Mouse (Mus musculus): ENCODE measurements at regions not wholly inside any gene's neighbourhood (a gene's known extent, or its start where the extent isn't known, plus 50 kb on each side); places are given as distances from the start of the nearest gene placed in this dataset.

DNA sequence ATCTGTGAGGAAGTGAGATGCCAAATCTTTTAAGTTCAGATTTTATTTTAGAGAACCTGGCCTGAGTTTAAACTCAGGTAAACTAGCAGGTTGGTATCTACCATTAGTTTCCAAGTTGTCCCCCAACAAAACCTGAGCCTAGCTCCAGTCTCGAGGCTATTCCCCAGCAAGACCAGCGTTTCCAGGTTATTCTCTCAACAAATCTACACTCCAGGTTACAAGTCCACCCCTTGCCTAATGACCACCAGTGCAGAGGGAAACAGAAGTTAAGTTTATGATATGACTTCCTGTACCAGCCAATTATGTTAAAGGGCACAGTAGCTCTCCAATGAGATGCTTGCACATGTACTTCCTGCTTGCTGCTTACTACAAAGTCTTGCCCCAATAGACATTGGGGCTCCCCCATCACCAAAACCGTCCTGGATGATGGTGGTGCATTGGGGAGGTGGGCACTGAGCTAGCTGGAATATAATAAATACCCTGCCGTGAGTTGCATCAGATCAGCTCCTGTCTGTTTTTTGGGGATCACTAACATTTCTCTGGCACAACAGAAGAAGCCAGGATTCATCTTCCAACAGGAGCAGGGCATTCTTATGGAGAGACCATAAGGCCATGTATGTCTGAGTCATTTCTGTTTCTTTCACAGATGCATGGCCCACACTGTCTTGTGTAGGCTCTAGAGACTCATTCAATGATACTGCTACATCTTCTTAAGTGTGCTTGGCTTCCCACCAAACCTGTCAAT lies 111.2 kb upstream of the Cpsf6 start:
- DNase-seq (ENCODE audit: low spot score), result no peak
- no peak overlapping the region for H3K4me2 ChIP-seq (replicated peaks; ENCODE audit: low read depth, low read length)
- no peak for ATAC-seq
- H3K36me3 ChIP-seq (ENCODE audit: insufficient read depth, low read length), result no peaks in the 10 kb centered on the region
- no peak overlapping the region for H3K27ac ChIP-seq (ENCODE audit: low read length)
- no peaks in the 10 kb centered on the region for H3K9me3 ChIP-seq (ENCODE audit: low read length)
- H3K4me3 ChIP-seq (ENCODE audit: low read depth, low read length), result no peak overlapping the region
- no peak overlapping the region for H3K9ac ChIP-seq (replicated peaks; ENCODE audit: low read depth)
- no peak for TF ChIP-seq EP300 (IDR thresholded peaks at IDR 0.05)
- TF ChIP-seq CTCF (IDR thresholded peaks at IDR 0.05), result no peak
- no peaks in the 10 kb centered on the region for H3K27me3 ChIP-seq (replicated peaks; ENCODE audit: insufficient read depth, low read length)
- WGBS, result 89% methylated on average over 4 of the region's 4 CpGs
- no peaks in the 10 kb centered on the region; the same call in 1 of the 2 replicates for H3K4me1 ChIP-seq (ENCODE audit: insufficient read depth, low read depth, low read length)

DNA sequence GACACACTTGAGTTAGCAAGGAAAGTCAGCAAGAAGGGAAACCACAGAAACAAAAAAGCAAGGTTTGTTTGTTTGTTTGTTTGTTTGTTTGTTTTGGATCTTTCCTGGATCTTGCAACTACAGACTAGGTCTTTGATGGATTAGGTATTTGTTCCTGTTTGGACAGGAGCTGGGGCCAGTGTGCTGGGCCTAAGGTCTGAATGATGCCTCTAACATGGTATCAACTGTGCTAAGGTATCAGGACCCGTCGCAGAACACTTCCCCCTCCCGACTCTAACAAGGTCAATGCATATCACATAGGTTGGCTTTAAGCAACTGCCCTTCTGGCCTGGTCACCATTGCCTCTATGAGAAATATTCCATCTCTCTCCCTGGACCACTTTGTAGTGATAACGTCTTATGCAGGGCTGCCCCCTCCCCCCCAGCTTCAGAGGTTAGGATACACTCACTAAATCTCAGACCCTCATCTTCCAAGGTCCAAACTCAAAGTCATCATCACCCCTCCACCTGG lies 103.3 kb upstream of the Cpsf6 start:
- WGBS, result 86% methylated on average over 4 of the region's 4 CpGs

GRCm38 (mm10) chr10:117482361-117482760 lies 102.5 kb upstream of the Cpsf6 start:
- DNase-seq (ENCODE audit: low spot score) (no peak), ATAC-seq (no peak)
- Histone ChIP-seq H3K27ac (ENCODE audit: low read length) (no peak overlapping the region), H3K9ac (replicated peaks; ENCODE audit: low read depth) (no peak overlapping the region), H3K36me3 (ENCODE audit: insufficient read depth, low read length) (no peaks in the 10 kb centered on the region), H3K4me2 (replicated peaks; ENCODE audit: low read depth, low read length) (no peak overlapping the region), H3K27me3 (replicated peaks; ENCODE audit: insufficient read depth, low read length) (no peaks in the 10 kb centered on the region), H3K9me3 (ENCODE audit: low read length) (no peaks in the 10 kb centered on the region), H3K4me1 (ENCODE audit: insufficient read depth, low read depth, low read length) (no peaks in the 10 kb centered on the region), H3K4me3 (ENCODE audit: low read depth, low read length) (no peak overlapping the region)
- WGBS, result 85% methylated on average over 3 of the region's 3 CpGs
- no peak for TF ChIP-seq EP300 (IDR thresholded peaks at IDR 0.05)
- TF ChIP-seq CTCF (IDR thresholded peaks at IDR 0.05), result no peak

More for the DNA sequence above, 103.3 kb upstream of the Cpsf6 start:
- H3K27me3 ChIP-seq (replicated peaks; ENCODE audit: insufficient read depth, low read length), result no peaks in the 10 kb centered on the region
- no peaks in the 10 kb centered on the region for H3K36me3 ChIP-seq (ENCODE audit: insufficient read depth, low read length)
- no peaks in the 10 kb centered on the region for H3K4me1 ChIP-seq (ENCODE audit: insufficient read depth, low read depth, low read length)
- H3K27ac ChIP-seq (ENCODE audit: low read length), result no peak overlapping the region
- ATAC-seq, result no peak
- DNase-seq (ENCODE audit: low spot score), result no peak
- H3K9ac ChIP-seq (replicated peaks; ENCODE audit: low read depth), result no peak overlapping the region
- H3K4me3 ChIP-seq (ENCODE audit: low read depth, low read length), result no peak overlapping the region
- H3K9me3 ChIP-seq (ENCODE audit: low read length), result no peaks in the 10 kb centered on the region
- TF ChIP-seq EP300 (IDR thresholded peaks at IDR 0.05) (no peak), CTCF (IDR thresholded peaks at IDR 0.05) (no peak)
- H3K4me2 ChIP-seq (replicated peaks; ENCODE audit: low read depth, low read length), result no peak overlapping the region

DNA sequence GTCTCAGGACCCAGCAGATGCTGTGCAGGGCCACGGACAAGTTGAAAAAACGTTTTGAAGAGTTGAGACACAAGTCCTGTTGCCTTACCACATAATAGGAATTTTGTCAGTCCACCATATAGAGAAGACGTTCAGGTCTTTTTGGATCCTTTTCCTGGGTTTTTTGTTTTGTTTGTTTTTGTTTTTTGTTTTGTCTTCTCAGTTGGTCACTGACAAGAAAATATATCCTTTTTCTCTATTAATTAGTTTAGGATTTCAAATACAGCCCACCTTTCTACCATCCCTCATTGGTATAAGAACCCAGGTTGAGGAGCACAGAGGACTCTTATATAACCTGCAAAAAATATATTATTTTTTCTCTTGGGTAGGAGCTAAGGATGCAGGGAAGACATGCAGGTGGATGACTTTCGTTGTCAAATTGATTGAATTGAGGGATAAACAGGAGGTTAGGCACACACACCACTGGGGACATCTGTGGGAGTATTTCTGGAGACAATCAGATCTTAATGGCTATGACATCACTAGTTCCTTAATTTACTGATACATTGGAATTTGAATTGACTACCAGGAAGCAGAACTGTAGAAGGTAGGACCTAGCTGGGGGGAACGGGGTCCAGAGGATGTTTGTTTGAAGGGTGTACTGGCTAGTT lies 101.7 kb upstream of the Cpsf6 start:
- DNase-seq (ENCODE audit: low spot score), result no peak
- Histone ChIP-seq H3K36me3 (ENCODE audit: insufficient read depth, low read length) (no peaks in the 10 kb centered on the region), H3K9ac (replicated peaks; ENCODE audit: low read depth) (no peak overlapping the region), H3K9me3 (ENCODE audit: low read length) (no peaks in the 10 kb centered on the region), H3K4me2 (replicated peaks; ENCODE audit: low read depth, low read length) (no peak overlapping the region), H3K4me1 (ENCODE audit: insufficient read depth, low read depth, low read length) (no peaks in the 10 kb centered on the region), H3K4me3 (ENCODE audit: low read depth, low read length) (no peak overlapping the region), H3K27ac (ENCODE audit: low read length) (no peak overlapping the region), H3K27me3 (replicated peaks; ENCODE audit: insufficient read depth, low read length) (no peaks in the 10 kb centered on the region)
- TF ChIP-seq EP300 (IDR thresholded peaks at IDR 0.05), result no peak
- no peak for TF ChIP-seq CTCF (IDR thresholded peaks at IDR 0.05)
- no peak for ATAC-seq
- WGBS, result 70% methylated on average over 5 of the region's 5 CpGs

DNA sequence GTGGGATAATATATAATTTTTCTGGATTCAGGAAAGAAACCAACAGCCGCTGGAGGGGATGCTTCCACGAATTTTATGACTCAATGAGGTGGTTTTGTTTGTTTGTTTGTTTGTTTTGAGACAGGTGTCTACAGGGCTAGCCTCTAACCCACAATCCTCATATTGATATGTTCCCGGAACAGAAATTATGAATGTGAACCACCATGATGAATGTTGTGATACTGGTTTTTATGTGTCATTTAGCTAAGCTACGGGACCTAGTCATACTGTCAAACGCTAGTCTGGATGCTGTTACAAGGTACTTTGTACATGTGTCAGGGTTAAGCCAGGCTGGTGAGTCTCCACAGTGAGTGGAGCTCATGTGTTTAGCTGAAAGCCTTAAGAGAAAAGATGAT lies 100.6 kb upstream of the Cpsf6 start:
- Histone ChIP-seq H3K4me1 (ENCODE audit: insufficient read depth, low read depth, low read length) (no peaks in the 10 kb centered on the region), H3K9me3 (ENCODE audit: low read length) (no peaks in the 10 kb centered on the region), H3K4me2 (replicated peaks; ENCODE audit: low read depth, low read length) (no peak overlapping the region), H3K36me3 (ENCODE audit: insufficient read depth, low read length) (no peaks in the 10 kb centered on the region), H3K4me3 (ENCODE audit: low read depth, low read length) (no peak overlapping the region), H3K27me3 (replicated peaks; ENCODE audit: insufficient read depth, low read length) (no peaks in the 10 kb centered on the region), H3K27ac (ENCODE audit: low read length) (no peak overlapping the region), H3K9ac (replicated peaks; ENCODE audit: low read depth) (no peak overlapping the region)
- DNase-seq (ENCODE audit: low spot score) (no peak), ATAC-seq (no peak)
- 84% methylated on average over 5 of the region's 5 CpGs for WGBS
- TF ChIP-seq EP300 (IDR thresholded peaks at IDR 0.05), result no peak
- TF ChIP-seq CTCF (IDR thresholded peaks at IDR 0.05), result no peak

DNA sequence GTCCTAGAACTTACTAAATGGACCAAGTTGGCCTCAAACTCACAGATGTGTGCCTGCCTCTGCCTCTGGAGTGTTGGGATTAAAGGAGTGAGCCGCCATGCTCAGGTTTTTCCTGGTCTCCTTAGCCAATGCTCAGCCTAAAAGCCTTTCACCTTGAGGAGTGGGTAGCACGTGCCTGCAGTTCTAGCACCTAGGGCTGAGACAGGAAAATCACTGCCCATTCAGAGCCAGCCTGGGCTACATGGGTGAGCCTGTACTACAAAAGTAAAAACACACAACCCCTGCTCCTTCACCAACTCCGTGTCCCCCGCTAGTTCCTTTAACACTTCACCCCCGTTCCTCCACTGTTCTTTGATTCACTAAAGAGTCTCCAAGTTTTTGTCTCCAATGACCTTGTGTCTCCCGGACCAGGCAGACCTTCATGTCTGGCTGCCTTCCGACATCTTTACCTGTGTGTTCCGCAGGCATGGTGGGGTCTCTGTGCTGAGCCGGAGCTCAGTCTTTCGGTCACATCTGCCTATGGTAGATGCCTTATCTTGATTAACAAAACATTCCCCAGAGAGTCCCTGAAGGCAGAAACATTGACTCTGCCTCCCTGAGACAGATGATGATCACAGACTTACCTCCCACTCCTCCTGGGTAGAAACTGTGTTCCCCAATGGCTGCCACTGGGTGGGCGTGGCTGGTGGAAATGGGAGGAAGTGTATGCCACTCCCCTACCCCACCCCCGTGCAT lies 100.1 kb upstream of the Cpsf6 start:
- Histone ChIP-seq H3K4me1 (ENCODE audit: insufficient read depth, low read depth, low read length) (no peaks in the 10 kb centered on the region), H3K36me3 (ENCODE audit: insufficient read depth, low read length) (no peaks in the 10 kb centered on the region), H3K27me3 (replicated peaks; ENCODE audit: insufficient read depth, low read length) (no peaks in the 10 kb centered on the region), H3K4me3 (ENCODE audit: low read depth, low read length) (no peak overlapping the region), H3K4me2 (replicated peaks; ENCODE audit: low read depth, low read length) (no peak overlapping the region), H3K9me3 (ENCODE audit: low read length) (no peaks in the 10 kb centered on the region), H3K9ac (replicated peaks; ENCODE audit: low read depth) (no peak overlapping the region), H3K27ac (ENCODE audit: low read length) (no peak overlapping the region)
- ATAC-seq, result no peak
- WGBS, result 86% methylated on average over 12 of the region's 12 CpGs
- DNase-seq (ENCODE audit: low spot score), result no peak
- TF ChIP-seq CTCF (IDR thresholded peaks at IDR 0.05), result no peak
- no peak for TF ChIP-seq EP300 (IDR thresholded peaks at IDR 0.05)

Measured in lung, postnatal 0 days (tissue).